Mouse (Mus musculus) liver, adult 2 months (tissue): ENCODE data around the gene Acyp1.

ENCODE experiments used
- CTCF ChIP-seq: fragments of 200-500 bp; IDR thresholded peaks from 2 replicates; pipeline ENCODE4 v1.5.1; 2011; ENCODE audit warnings: low read depth, low read length, control low read depth
- POLR2A ChIP-seq: fragments of 200-500 bp; IDR thresholded peaks from 2 replicates; pipeline ENCODE4 v1.6.1; 2011; ENCODE audit warnings: low read length, control low read depth; ENCODE audit not compliant: insufficient read depth; ENCODE audit errors: extremely low read depth

DNA sequence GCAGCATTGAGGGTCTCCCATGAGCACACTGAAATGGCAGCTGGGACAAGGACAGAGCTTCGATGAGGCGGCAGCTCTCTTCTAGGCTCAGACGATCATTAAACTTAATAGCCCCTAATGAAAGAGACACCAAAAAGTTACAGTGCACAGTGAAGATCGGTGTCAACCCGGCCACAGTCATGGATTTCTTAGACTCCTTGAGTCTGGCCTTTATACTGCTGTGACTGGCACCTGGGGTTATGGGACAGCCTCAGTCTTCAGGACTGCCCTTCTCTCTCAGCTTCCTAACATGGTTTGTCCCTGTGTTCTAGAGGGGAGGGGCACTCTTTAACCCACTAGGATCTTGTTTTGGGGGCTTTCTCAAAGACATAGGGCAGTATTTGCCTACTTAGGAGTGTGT, 50.7 kb downstream of the Acyp1 start:
- no peak for TF ChIP-seq POLR2A
- TF ChIP-seq CTCF: no peak
